Mouse (Mus musculus): ENCODE data around the gene Dap. TPM values are rescaled to one million over a fixed set of nuclear protein-coding genes. Genes with fewer than 3 reads are reported as not detected.

Gene Dap
- polyA plus RNA-seq, 2 experiments: 90.1 to 116 TPM

GRCm38 (mm10) chr15:31284922-31285631, 61.0 kb downstream of the Dap start:
- DNase-seq (ENCODE audit: low spot score) (no peak), ATAC-seq (ENCODE audit: low FRiP score, low read depth) (no peak)
- Histone ChIP-seq H3K36me3 (ENCODE audit: control insufficient read depth, insufficient read depth, low read length) (no peaks in the 10 kb centered on the region), H3K9ac (ENCODE audit: low read depth, low read length, severe bottlenecking) (no peak overlapping the region), H3K4me1 (ENCODE audit: control insufficient read depth, insufficient read depth, low read length) (no peaks in the 10 kb centered on the region), H3K4me3 (replicated peaks; ENCODE audit: low read length) (no peak overlapping the region), H3K27ac (replicated peaks; ENCODE audit: low read depth, low read length) (no peak overlapping the region), H3K27me3 (ENCODE audit: control insufficient read depth, insufficient read depth, low read length) (no peaks in the 10 kb centered on the region), H3K4me2 (replicated peaks; ENCODE audit: low read depth, low read length, severe bottlenecking) (no peak overlapping the region), H3K9me3 (ENCODE audit: control insufficient read depth, low read length) (0 out of 2 replicates have a peak, but pooled peaks cover 4% of the 10 kb centered on the region)
- no peak for TF ChIP-seq POLR2A (IDR thresholded peaks at IDR 0.05; ENCODE audit: borderline replicate concordance, extremely low read depth, insufficient read depth, insufficient read length)
- 66% methylated on average over 17 of the region's 17 CpGs for WGBS

- Histone ChIP-seq H3K4me3 (replicated peaks; ENCODE audit: low read length) (no peak overlapping the region), H3K9me3 (ENCODE audit: control insufficient read depth, low read length) (0 out of 2 replicates have a peak, but pooled peaks cover 4% of the 10 kb centered on the region), H3K27ac (replicated peaks; ENCODE audit: low read depth, low read length) (no peak overlapping the region), H3K4me2 (replicated peaks; ENCODE audit: low read depth, low read length, severe bottlenecking) (no peak overlapping the region), H3K9ac (ENCODE audit: low read depth, low read length, severe bottlenecking) (no peak overlapping the region), H3K27me3 (ENCODE audit: control insufficient read depth, insufficient read depth, low read length) (no peaks in the 10 kb centered on the region), H3K36me3 (ENCODE audit: control insufficient read depth, insufficient read depth, low read length) (no peaks in the 10 kb centered on the region), H3K4me1 (ENCODE audit: control insufficient read depth, insufficient read depth, low read length) (no peaks in the 10 kb centered on the region)
- no peak for TF ChIP-seq POLR2A (IDR thresholded peaks at IDR 0.05; ENCODE audit: borderline replicate concordance, extremely low read depth, insufficient read depth, insufficient read length)
- ATAC-seq (ENCODE audit: low FRiP score, low read depth) (no peak), DNase-seq (ENCODE audit: low spot score) (no peak)
- 81% methylated on average over 3 of the region's 3 CpGs for WGBS
Observed at GRCm38 (mm10) chr15:31285695-31286094, 61.6 kb downstream of the Dap start.

- H3K4me2 ChIP-seq (replicated peaks; ENCODE audit: low read depth, low read length, severe bottlenecking): no peak overlapping the region
- H3K27ac ChIP-seq (replicated peaks; ENCODE audit: low read depth, low read length): no peak overlapping the region
- no peak for TF ChIP-seq POLR2A (IDR thresholded peaks at IDR 0.05; ENCODE audit: borderline replicate concordance, extremely low read depth, insufficient read depth, insufficient read length)
- no peak overlapping the region for H3K4me3 ChIP-seq (replicated peaks; ENCODE audit: low read length)
- H3K9ac ChIP-seq (ENCODE audit: low read depth, low read length, severe bottlenecking): no peak overlapping the region
- ATAC-seq (ENCODE audit: low FRiP score, low read depth) (no peak), DNase-seq (ENCODE audit: low spot score) (no peak)
- no peaks in the 10 kb centered on the region for H3K36me3 ChIP-seq (ENCODE audit: control insufficient read depth, insufficient read depth, low read length)
- 0 out of 2 replicates have a peak, but pooled peaks cover 4% of the 10 kb centered on the region for H3K9me3 ChIP-seq (ENCODE audit: control insufficient read depth, low read length)
- H3K27me3 ChIP-seq (ENCODE audit: control insufficient read depth, insufficient read depth, low read length): peaks cover 25% of the 10 kb centered on the region
- 11% methylated on average over 3 of the region's 3 CpGs for WGBS
- H3K4me1 ChIP-seq (ENCODE audit: control insufficient read depth, insufficient read depth, low read length): peaks cover 8% of the 10 kb centered on the region; the same call in 1 of the 2 replicates
Observed at GRCm38 (mm10) chr15:31292627-31293026, 68.5 kb downstream of the Dap start.

- 10% methylated on average over 2 of the region's 2 CpGs for WGBS
- ATAC-seq (ENCODE audit: low FRiP score, low read depth) (no peak), DNase-seq (ENCODE audit: low spot score) (no peak)
- Histone ChIP-seq H3K9me3 (ENCODE audit: control insufficient read depth, low read length) (no peaks in the 10 kb centered on the region), H3K36me3 (ENCODE audit: control insufficient read depth, insufficient read depth, low read length) (no peaks in the 10 kb centered on the region), H3K4me3 (replicated peaks; ENCODE audit: low read length) (no peak overlapping the region), H3K9ac (ENCODE audit: low read depth, low read length, severe bottlenecking) (no peak overlapping the region), H3K4me1 (ENCODE audit: control insufficient read depth, insufficient read depth, low read length) (peaks cover 8% of the 10 kb centered on the region; the same call in 1 of the 2 replicates), H3K27me3 (ENCODE audit: control insufficient read depth, insufficient read depth, low read length) (peaks cover 39% of the 10 kb centered on the region), H3K4me2 (replicated peaks; ENCODE audit: low read depth, low read length, severe bottlenecking) (no peak overlapping the region), H3K27ac (replicated peaks; ENCODE audit: low read depth, low read length) (no peak overlapping the region)
- no peak for TF ChIP-seq POLR2A (IDR thresholded peaks at IDR 0.05; ENCODE audit: borderline replicate concordance, extremely low read depth, insufficient read depth, insufficient read length)
Observed at GRCm38 (mm10) chr15:31294311-31294710, 70.2 kb downstream of the Dap start.

- H3K27ac ChIP-seq (replicated peaks; ENCODE audit: low read depth, low read length): no peak overlapping the region
- H3K9ac ChIP-seq (ENCODE audit: low read depth, low read length, severe bottlenecking): peak overlapping the region; percentile 31; the same call in 1 of the 2 replicates
- WGBS: 7% methylated on average over 39 of the region's 40 CpGs
- peak overlapping the region; percentile 21; the same call in 1 of the 2 replicates for H3K4me3 ChIP-seq (replicated peaks; ENCODE audit: low read length)
- no peaks in the 10 kb centered on the region for H3K36me3 ChIP-seq (ENCODE audit: control insufficient read depth, insufficient read depth, low read length)
- TF ChIP-seq POLR2A (IDR thresholded peaks at IDR 0.05; ENCODE audit: borderline replicate concordance, extremely low read depth, insufficient read depth, insufficient read length): no peak
- ATAC-seq (ENCODE audit: low FRiP score, low read depth) (no peak), DNase-seq (ENCODE audit: low spot score) (no peak)
- H3K27me3 ChIP-seq (ENCODE audit: control insufficient read depth, insufficient read depth, low read length): peaks cover 39% of the 10 kb centered on the region
- peak overlapping the region; percentile 35; the same call in 1 of the 2 replicates for H3K4me2 ChIP-seq (replicated peaks; ENCODE audit: low read depth, low read length, severe bottlenecking)
- H3K4me1 ChIP-seq (ENCODE audit: control insufficient read depth, insufficient read depth, low read length): peaks cover 8% of the 10 kb centered on the region; the same call in 1 of the 2 replicates
- no peaks in the 10 kb centered on the region for H3K9me3 ChIP-seq (ENCODE audit: control insufficient read depth, low read length)
Observed at GRCm38 (mm10) chr15:31296882-31297776, 73.0 kb downstream of the Dap start.
